Mouse (Mus musculus): ENCODE results near the gene Copz1. TPM values are rescaled to one million over a fixed set of nuclear protein-coding genes. Genes with fewer than 3 reads are reported as not detected.
"Not testable (repeated sequence)": the region's sequence is repeated elsewhere in the genome, so short reads cannot be mapped to it uniquely, and the experiment has no call there.

Gene Copz1
- total and polyA plus RNA-seq, 3 experiments: 59.7 to 152 (median 146) TPM

- no peak for DNase-seq
Observed at GRCm38 (mm10) chr15:103251595-103251994, 20.9 kb upstream of the Copz1 start.

- no peak for DNase-seq
Observed at GRCm38 (mm10) chr15:103252660-103253059, 19.9 kb upstream of the Copz1 start.

- no peak for DNase-seq
Observed at GRCm38 (mm10) chr15:103253352-103253751, 19.2 kb upstream of the Copz1 start.

- peak; percentile 54 for DNase-seq
Observed at GRCm38 (mm10) chr15:103255169-103255568, 17.3 kb upstream of the Copz1 start.

GRCm38 (mm10) chr15:103256210-103256986, 16.1 kb upstream of the Copz1 start:
- DNase-seq: no peak

GRCm38 (mm10) chr15:103257790-103258728, 14.5 kb upstream of the Copz1 start, which contains the start of gene Nfe2:
Gene Nfe2, minus strand, starts transcription at chr15:103258403.
- DNase-seq: peak; percentile 91

- no peak for DNase-seq
Observed at GRCm38 (mm10) chr15:103259162-103259561, 13.4 kb upstream of the Copz1 start.

GRCm38 (mm10) chr15:103259989-103260388, 12.5 kb upstream of the Copz1 start:
- no peak for DNase-seq

- no peak for DNase-seq
Observed at GRCm38 (mm10) chr15:103264794-103265193, 7.7 kb upstream of the Copz1 start.

GRCm38 (mm10) chr15:103268903-103269302, 3.6 kb upstream of the Copz1 start:
- DNase-seq: no peak

- DNase-seq: not testable (repeated sequence)
Observed at GRCm38 (mm10) chr15:103275943-103276342, 3.4 kb downstream of the Copz1 start.

GRCm38 (mm10) chr15:103277949-103278348, 5.4 kb downstream of the Copz1 start:
- DNase-seq: no peak

GRCm38 (mm10) chr15:103279750-103280149, 7.2 kb downstream of the Copz1 start:
- DNase-seq: no peak

- no peak for DNase-seq
Observed at GRCm38 (mm10) chr15:103280817-103281464, 8.4 kb downstream of the Copz1 start.

GRCm38 (mm10) chr15:103281465-103282205, 9.1 kb downstream of the Copz1 start:
- no peak for DNase-seq

- peak; percentile 64 for DNase-seq
Observed at GRCm38 (mm10) chr15:103284066-103284465, 11.6 kb downstream of the Copz1 start.

GRCm38 (mm10) chr15:103284647-103285046, 12.1 kb downstream of the Copz1 start:
- peak; percentile 56 for DNase-seq

- no peak for DNase-seq
Observed at GRCm38 (mm10) chr15:103285778-103286417, 13.4 kb downstream of the Copz1 start.

GRCm38 (mm10) chr15:103289600-103289999, 17.1 kb downstream of the Copz1 start:
- DNase-seq: no peak

GRCm38 (mm10) chr15:103290417-103290816, 17.9 kb downstream of the Copz1 start:
- no peak for DNase-seq

- no peak for DNase-seq
Observed at GRCm38 (mm10) chr15:103290843-103291242, 18.3 kb downstream of the Copz1 start.
